Mouse (Mus musculus): ENCODE results near the gene Hdgfl3.

DNA sequence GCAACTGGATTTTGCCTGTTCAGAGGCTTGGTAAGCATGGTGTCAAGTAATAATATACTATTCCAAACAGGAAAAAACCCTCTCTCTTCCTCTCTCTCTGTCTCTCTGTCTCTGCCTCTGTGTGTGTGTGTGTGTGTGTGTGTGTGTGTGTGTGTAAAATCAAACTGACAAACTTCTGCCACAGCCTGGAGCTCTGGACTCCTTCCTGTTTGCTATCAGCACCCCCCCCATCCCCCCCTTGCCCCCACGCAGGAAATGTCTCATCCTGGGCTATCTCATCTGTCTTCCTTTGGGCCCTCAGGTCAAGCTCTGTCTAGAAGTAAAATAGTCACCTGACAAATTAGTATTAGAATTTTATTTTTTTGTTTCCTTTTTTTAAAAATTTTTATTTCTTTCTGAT, 60.5 kb downstream of the Hdgfl3 start:
- TF ChIP-seq CTCF (IDR thresholded peaks at IDR 0.05; ENCODE audit: low read depth, low read length), result no peak
- no peak for TF ChIP-seq POLR2A (IDR thresholded peaks at IDR 0.05; ENCODE audit: extremely low read depth, insufficient read depth, low read length)

Measured in liver, adult 2 months (tissue).